Mouse (Mus musculus): ENCODE results near the gene St5.

DNA sequence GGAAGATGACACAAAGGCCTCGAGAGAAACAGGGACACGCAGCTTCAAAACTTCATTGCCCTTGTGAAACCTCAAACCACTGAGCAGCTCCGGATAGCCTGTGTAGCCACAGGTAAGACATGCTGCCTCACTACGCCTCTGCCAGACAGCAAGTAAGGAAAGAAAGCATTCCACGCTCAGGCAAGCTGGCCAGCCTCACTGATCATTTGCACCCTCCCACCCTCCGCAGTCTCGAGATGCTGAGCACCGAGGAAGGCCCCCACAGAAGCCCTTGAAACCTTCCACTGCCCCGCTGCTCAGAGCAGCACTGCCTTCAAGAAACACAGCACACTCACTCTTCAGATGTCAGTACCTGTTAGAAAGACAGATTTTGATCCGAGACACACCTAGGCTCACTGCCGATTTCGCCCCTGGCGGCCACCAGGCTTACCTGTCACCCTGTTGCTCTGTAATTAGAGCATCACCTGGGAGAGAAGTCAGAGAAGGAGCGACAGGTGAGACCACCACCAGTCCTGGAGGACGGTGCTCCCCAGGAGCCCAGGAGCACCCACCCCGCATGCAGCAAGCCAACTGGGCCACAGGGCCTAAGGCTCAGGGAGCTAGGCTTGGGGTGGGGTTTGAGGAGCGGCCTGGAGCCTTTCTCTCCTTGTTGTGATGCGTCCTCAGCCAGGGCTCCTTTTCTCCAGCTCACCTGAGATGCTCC, 210.6 kb downstream of the St5 start:
- TF ChIP-seq CTCF (IDR thresholded peaks at IDR 0.05; ENCODE audit: extremely low read depth, insufficient read depth, insufficient read length, insufficient replicate concordance) (no peak), POLR2A (IDR thresholded peaks at IDR 0.05; ENCODE audit: low read depth, low read length) (no peak)

All from spleen, adult 2 months (tissue).